Mouse (Mus musculus) E14TG2a.4 (cell line): ENCODE results near the gene Gad2.
"Not testable (repeated sequence)": the region's sequence is repeated elsewhere in the genome, so short reads cannot be mapped to it uniquely, and the experiment has no call there.

Experiments
- H3K27me3 ChIP-seq: 2 replicates; pipeline ENCODE4 v1.6.1; 2014; ENCODE audit warnings: low read length, control low read depth; ENCODE audit not compliant: insufficient read depth
- H3K36me3 ChIP-seq: 2 replicates; pipeline ENCODE4 v1.6.1; 2014; ENCODE audit warnings: low read length, control low read depth; ENCODE audit not compliant: insufficient read depth
- H3K4me1 ChIP-seq: replicated peaks from 2 replicates; pipeline ENCODE4 v1.6.1; 2014; ENCODE audit warnings: low read depth, low read length, control low read depth
- H3K4me3 ChIP-seq: replicated peaks from 2 replicates; pipeline ENCODE4 v1.5.1; 2014; ENCODE audit warnings: mild to moderate bottlenecking, low read length
- H3K9me3 ChIP-seq: 2 replicates; pipeline ENCODE4 v1.6.1; 2014; ENCODE audit warnings: low read length, control low read depth
- CTCF ChIP-seq: conservative IDR thresholded peaks from 2 replicates; pipeline ENCODE4 v1.5.1; 2014; ENCODE audit warnings: low read length
- NANOG ChIP-seq: IDR thresholded peaks from 2 replicates; pipeline ENCODE4 v1.6.1; 2014; ENCODE audit warnings: borderline replicate concordance, low read length, mixed read lengths
- POU5F1 ChIP-seq: IDR thresholded peaks from 2 replicates; pipeline ENCODE4 v1.6.1; 2014; ENCODE audit warnings: low read length, borderline replicate concordance

The Gad2 gene

DNA sequence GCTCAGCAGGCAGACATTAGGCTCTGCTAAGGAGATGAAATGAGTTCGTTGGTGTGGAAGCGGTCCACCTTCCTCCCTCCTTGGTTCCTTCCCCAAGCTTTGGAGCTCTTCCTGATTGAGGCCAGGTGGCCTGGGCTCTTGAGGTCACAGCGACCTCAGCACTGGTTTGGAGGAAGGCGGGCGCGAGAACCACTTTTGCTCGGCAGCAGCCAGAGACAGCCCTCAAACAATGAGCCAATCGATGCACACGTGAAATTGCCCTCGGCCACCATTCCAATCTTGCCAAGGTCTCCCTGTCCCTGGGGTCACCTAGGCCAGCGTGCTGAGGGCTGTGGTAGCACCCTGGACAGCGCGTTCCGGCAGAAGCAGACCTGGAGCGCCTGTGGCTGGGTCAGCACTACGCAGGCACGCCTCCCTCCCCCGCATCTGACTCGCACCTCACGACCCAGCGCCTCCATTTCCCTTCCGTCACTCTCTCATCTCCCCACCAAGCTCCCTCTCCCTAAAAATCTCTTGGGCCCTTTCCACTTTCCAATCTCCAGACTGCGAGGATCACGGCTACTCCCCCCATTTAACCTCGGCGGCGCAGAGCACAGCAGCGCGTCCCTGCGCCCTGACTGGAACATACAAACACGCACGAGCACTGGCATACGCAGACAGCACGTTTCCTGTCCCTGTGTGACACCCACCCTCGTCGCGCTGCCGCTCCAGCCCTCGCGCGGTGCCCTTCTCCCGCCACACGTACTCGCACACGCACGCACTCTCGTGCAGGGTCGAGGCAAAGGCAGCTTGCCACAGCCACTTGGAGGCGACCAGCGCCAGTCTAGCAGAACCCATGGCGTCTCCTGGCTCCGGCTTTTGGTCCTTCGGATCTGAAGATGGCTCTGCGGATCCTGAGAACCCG is at the start of gene Gad2:
Gene Gad2 (plus strand): TSS at position 378 of the 904 bp plus-strand sequence.
- Histone ChIP-seq H3K36me3 (no peaks in the 10 kb centered on the region), H3K4me1 (peaks cover 68% of the 10 kb centered on the region), H3K9me3 (no peaks in the 10 kb centered on the region), H3K27me3 (peaks cover 87% of the 10 kb centered on the region), H3K4me3 (peak within 1 kb of the TSS; percentile 77)
- TF ChIP-seq POU5F1 (no peak), CTCF (no peak), NANOG (no peak)

DNA sequence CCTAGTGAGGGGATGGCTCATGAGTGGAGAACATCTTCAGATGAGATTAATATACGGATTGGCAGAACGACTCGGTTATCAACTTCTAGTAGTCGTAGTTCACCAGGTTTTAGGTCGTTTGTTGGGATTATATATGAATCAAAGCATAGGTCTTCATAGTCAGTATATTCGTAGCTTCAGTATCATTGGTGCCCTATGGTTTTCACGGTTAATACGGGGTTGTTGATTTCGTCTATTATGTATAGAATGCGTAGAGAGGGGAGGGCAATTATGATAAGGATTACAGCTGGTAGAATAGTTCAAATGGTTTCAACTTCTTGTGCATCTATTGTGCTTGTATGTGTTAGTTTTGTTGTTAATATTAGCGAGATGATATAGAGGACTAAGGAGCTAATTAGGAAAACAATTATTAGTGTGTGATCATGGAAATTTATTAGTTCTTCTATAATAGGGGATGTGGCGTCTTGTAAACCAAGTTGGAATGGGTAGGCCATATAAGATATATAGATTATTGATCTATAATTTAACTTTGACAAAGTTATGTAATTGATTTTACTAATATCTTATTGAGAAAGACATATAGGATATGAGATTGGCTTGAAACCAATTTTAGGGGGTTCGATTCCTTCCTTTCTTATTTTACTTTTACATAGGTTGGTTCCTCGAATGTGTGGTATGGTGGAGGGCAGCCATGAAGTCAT is 34.4 kb upstream of the Gad2 start:
- H3K4me3 ChIP-seq, H3K36me3 ChIP-seq, H3K9me3 ChIP-seq, H3K4me1 ChIP-seq, H3K27me3 ChIP-seq: not testable (repeated sequence)

DNA sequence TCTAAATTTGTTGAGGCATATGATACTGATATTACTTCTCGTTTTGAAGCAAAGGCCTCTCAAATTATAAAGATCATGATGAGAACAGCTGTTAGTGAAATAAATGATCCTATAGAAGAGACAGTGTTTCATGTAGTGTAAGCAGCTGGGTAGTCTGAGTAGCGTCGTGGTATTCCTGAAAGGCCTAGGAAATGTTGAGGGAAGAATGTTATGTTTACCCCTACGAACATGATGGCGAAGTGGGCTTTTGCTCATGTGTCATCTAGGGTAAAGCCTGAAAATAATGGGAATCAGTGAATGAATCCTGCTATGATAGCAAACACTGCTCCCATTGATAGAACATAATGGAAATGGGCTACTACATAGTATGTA is 33.8 kb upstream of the Gad2 start:
- not testable (repeated sequence) for H3K4me1 ChIP-seq

DNA sequence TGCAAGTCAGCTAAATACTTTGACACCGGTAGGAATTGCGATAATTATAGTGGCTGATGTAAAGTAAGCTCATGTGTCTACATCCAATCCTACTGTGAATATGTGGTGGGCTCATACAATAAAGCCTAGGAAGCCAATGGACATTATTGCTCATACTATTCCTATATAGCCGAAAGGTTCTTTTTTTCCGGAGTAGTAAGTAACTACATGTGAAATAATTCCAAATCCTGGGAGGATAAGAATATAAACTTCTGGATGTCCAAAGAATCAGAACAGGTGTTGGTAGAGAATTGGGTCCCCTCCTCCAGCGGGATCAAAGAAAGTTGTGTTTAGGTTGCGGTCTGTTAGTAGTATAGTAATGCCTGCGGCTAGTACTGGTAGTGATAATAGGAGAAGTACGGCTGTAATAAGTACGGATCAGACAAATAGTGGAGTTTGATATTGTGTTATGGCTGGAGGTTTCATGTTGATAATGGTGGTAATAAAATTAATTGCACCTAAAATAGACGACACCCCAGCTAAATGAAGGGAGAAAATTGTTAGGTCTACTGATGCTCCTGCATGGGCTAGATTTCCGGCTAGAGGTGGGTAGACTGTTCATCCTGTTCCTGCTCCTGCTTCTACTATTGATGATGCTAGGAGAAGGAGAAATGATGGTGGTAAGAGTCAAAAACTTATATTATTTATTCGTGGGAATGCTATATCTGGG is 33.2 kb upstream of the Gad2 start:
- not testable (repeated sequence) for H3K4me3 ChIP-seq, H3K9me3 ChIP-seq, H3K36me3 ChIP-seq, H3K27me3 ChIP-seq, H3K4me1 ChIP-seq

More for the DNA sequence above, 33.8 kb upstream of the Gad2 start:
- not testable (repeated sequence) for H3K36me3 ChIP-seq, H3K4me3 ChIP-seq, H3K27me3 ChIP-seq, H3K9me3 ChIP-seq

DNA sequence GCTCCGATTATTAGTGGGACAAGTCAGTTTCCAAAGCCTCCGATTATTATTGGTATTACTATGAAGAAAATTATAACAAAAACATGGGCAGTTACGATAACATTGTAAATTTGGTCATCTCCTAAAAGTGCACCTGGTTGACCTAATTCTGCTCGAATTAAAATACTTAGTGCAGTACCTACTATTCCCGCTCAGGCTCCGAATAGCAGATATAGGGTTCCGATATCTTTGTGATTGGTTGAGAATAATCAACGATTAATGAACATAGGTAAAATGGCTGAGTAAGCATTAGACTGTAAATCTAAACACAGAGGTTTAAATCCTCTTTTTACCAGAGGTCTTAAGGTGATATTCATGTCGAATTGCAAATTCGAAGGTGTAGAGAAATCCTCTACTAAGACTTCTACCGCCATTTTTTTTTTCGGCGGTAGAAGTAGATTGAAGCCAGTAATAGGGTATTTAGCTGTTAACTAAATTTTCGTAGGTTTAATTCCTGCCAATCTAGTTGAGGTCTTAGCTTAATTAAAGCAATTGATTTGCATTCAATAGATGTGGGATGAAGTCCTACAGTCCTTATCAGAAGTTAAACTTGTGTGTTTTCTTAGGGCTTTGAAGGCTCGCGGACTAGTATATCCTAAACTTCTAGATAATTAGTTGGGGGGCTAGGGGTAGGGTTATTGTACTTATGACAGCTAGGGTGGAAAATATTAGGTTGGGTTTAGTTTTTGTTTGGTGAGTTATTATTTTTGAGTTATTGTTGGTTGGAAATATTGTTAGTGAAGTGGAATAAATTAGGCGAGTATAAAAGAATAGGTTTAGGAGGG is 32.4 kb upstream of the Gad2 start:
- H3K4me1 ChIP-seq, H3K27me3 ChIP-seq, H3K9me3 ChIP-seq, H3K36me3 ChIP-seq, H3K4me3 ChIP-seq: not testable (repeated sequence)

DNA sequence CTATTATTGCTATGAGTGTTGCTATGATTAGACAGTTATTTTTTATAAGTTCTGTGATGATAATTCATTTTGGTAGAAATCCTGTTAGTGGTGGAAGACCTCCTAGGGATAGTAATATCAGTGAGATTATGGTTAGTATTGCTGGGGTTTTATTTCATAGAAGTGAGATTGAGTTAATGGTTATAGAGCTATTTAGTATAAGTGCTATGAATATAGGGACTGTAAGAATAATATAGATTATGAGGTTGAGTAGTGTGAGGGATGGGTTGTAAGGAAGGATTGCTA is 31.9 kb upstream of the Gad2 start:
- H3K4me3 ChIP-seq, result no peak overlapping the region
- H3K27me3 ChIP-seq, result no peaks in the 10 kb centered on the region
- no peaks in the 10 kb centered on the region for H3K9me3 ChIP-seq
- no peaks in the 10 kb centered on the region for H3K4me1 ChIP-seq
- TF ChIP-seq NANOG (no peak), CTCF (no peak), POU5F1 (no peak)
- no peaks in the 10 kb centered on the region for H3K36me3 ChIP-seq

DNA sequence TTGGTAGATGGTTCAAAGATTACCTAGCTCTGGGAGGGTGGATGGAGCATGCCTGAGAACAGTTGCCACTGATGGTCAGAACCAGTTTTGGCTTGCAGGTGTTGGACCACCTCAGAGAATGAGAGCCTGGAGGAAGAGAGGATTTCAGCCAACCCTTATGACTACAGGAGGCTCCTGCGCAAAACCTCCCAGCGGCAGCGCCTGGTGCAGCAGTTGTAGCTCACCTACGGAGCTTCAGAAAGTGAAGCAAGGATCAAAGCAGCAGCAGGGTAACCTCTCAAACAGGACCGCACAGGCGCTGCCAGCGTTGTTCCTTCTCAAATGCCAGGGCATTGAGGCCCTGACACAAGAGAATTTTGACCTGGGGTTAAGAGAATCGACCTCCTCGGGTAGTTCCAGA is 4.1 kb upstream of the Gad2 start:
- Histone ChIP-seq H3K36me3 (no peaks in the 10 kb centered on the region), H3K9me3 (peaks cover 6% of the 10 kb centered on the region), H3K27me3 (peaks cover 78% of the 10 kb centered on the region), H3K4me3 (no peak overlapping the region), H3K4me1 (peaks cover 52% of the 10 kb centered on the region)
- TF ChIP-seq POU5F1 (no peak), CTCF (no peak; the same call in 1 of the 2 replicates), NANOG (no peak)

DNA sequence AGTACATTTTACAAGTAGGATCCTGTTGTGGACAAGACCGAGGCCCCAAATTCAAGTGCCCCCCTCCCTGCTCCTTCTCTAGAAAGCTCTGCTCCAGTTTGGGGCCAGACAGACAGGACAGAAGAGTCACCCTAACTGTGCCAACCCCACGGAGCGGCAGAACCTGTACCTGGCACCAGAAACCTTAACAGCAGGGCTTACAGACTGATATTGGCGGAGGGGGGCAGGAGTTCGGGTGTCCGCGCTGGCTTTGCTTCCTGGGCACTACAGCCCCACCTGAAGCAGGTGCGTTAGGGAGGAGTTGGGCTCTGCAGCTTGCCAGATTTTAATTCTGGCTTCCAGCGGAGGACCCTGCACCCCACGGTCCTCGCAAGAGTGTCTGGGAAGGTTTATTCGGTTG is 2.6 kb upstream of the Gad2 start:
- TF ChIP-seq NANOG (no peak), POU5F1 (no peak), CTCF (no peak)
- H3K27me3 ChIP-seq, result peaks cover 83% of the 10 kb centered on the region
- no peaks in the 10 kb centered on the region for H3K36me3 ChIP-seq
- H3K4me1 ChIP-seq, result peaks cover 66% of the 10 kb centered on the region
- peaks cover 6% of the 10 kb centered on the region for H3K9me3 ChIP-seq
- H3K4me3 ChIP-seq, result peak overlapping the region; percentile 58

DNA sequence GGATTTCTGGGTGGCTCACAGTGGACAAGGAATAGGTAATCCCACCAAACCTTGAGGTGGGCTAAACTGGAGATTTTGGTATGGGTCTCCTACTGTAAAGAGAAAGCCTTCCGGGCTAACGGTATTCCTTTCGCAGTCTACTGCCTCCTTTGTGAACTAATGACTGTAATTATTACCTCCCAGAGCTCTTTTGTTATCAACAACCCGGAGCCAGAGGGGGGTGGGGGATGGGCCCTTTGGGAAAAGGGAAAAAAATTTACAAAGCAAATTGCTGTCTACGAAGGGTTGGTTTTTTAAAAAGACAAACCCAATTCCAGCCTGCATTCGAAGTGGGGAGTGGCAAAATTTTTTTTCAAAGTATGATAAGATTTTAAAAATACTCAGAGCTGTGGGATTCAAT is 2.0 kb upstream of the Gad2 start:
- Histone ChIP-seq H3K9me3 (peaks cover 3% of the 10 kb centered on the region), H3K4me3 (no peak overlapping the region), H3K4me1 (peaks cover 68% of the 10 kb centered on the region), H3K27me3 (peaks cover 85% of the 10 kb centered on the region), H3K36me3 (no peaks in the 10 kb centered on the region)
- TF ChIP-seq CTCF, result no peak
- no peak for TF ChIP-seq POU5F1
- TF ChIP-seq NANOG, result peak; percentile 91
